Mouse (Mus musculus): ENCODE data around the gene 6030408B16Rik. TPM values are rescaled to one million over a fixed set of nuclear protein-coding genes. Genes with fewer than 3 reads are reported as not detected.

The 6030408B16Rik gene
- under 1 TPM in 1 of 2 experiments, not detected in 1; 0.50 TPM for polyA plus RNA-seq (2017; shearing (Covaris generic))

GRCm38 (mm10) chr15:101293025-101293621 is at the start of gene 6030408B16Rik:
Gene 6030408B16Rik (plus strand): TSS chr15:101293212.

GRCm38 (mm10) chr15:101253886-101254795 is 38.9 kb upstream of the 6030408B16Rik start, which contains the start of gene Nr4a1:
Gene Nr4a1 (plus strand): TSS chr15:101254269.

GRCm38 (mm10) chr15:101283911-101284750 is 8.9 kb upstream of the 6030408B16Rik start, which contains the start of gene Atg101:
Gene Atg101 (plus strand): TSS chr15:101284272.

Other genes starting within 250 kb of the 6030408B16Rik start
- gene Gm47841, start 245.8 kb upstream of the 6030408B16Rik start, polyA plus RNA-seq (2017; shearing (Covaris generic)): not detected
- not detected for gene Fignl2, start 214.6 kb upstream of the 6030408B16Rik start, polyA plus RNA-seq (2017; shearing (Covaris generic))
- not detected for gene Ankrd33, start 177.5 kb upstream of the 6030408B16Rik start, polyA plus RNA-seq (2017; shearing (Covaris generic))
- 1 to 10 TPM; 3.4 to 4.6 TPM for gene Acvrl1, start 164.7 kb upstream of the 6030408B16Rik start, polyA plus RNA-seq (2017; shearing (Covaris generic))
- 1 to 10 TPM; 1.6 to 2.3 TPM for gene Acvr1b, start 119.1 kb upstream of the 6030408B16Rik start, polyA plus RNA-seq (2017; shearing (Covaris generic))
- gene Grasp, start 69.0 kb upstream of the 6030408B16Rik start, polyA plus RNA-seq (2017; shearing (Covaris generic)): 1 to 10 TPM; 5.9 to 9.2 TPM
- gene Nr4a1, start 38.9 kb upstream of the 6030408B16Rik start, polyA plus RNA-seq (2017; shearing (Covaris generic)): 100 to 1,000 TPM in 1 of 2 experiments, 10 to 100 TPM in 1; 49.0 to 128 TPM
- 10 to 100 TPM; 58.6 to 65.0 TPM for gene Atg101, start 8.9 kb upstream of the 6030408B16Rik start, polyA plus RNA-seq (2017; shearing (Covaris generic))
- 1 to 10 TPM in 1 of 2 experiments, under 1 TPM in 1; 0.66 to 1.2 TPM for gene Krt80, start 77.0 kb downstream of the 6030408B16Rik start, polyA plus RNA-seq (2017; shearing (Covaris generic))
- gene Krt7, start 117.8 kb downstream of the 6030408B16Rik start, polyA plus RNA-seq (2017; shearing (Covaris generic)): under 1 TPM in 1 of 2 experiments, not detected in 1; 0.29 TPM
- gene Krt87, start 145.6 kb downstream of the 6030408B16Rik start, polyA plus RNA-seq (2017; shearing (Covaris generic)): under 1 TPM in 1 of 2 experiments, not detected in 1; 0.38 TPM
- gene Krt88, start 154.5 kb downstream of the 6030408B16Rik start, polyA plus RNA-seq (2017; shearing (Covaris generic)): not detected
- under 1 TPM in 1 of 2 experiments, not detected in 1; 0.10 TPM for gene Krt81, start 170.5 kb downstream of the 6030408B16Rik start, polyA plus RNA-seq (2017; shearing (Covaris generic))
- not detected for gene Krt86, start 180.3 kb downstream of the 6030408B16Rik start, polyA plus RNA-seq (2017; shearing (Covaris generic))
- gene Krt83, start 198.3 kb downstream of the 6030408B16Rik start, polyA plus RNA-seq (2017; shearing (Covaris generic)): 1 to 10 TPM in 1 of 2 experiments, under 1 TPM in 1; 0.32 to 2.3 TPM
- not detected for gene Gm49425, start 224.0 kb downstream of the 6030408B16Rik start, polyA plus RNA-seq (2017; shearing (Covaris generic))
- gene Krt84, start 239.6 kb downstream of the 6030408B16Rik start, polyA plus RNA-seq (2017; shearing (Covaris generic)): under 1 TPM in 1 of 2 experiments, not detected in 1; 0.15 TPM